Mouse (Mus musculus) layer of hippocampus, adult 9-11 months (tissue): ENCODE measurements around the gene Gpr137.

Source experiments
- DNase-seq: peaks from one replicate; pipeline ENCODE4 v3.0.0; 2022

Gpr137 gene

GRCm38 (mm10) chr19:6940396-6941351 is 1.6 kb downstream of the Gpr137 start:
- no peak for DNase-seq

- DNase-seq: no peak
Observed at GRCm38 (mm10) chr19:6939106-6940002, 2.9 kb downstream of the Gpr137 start.

DNA sequence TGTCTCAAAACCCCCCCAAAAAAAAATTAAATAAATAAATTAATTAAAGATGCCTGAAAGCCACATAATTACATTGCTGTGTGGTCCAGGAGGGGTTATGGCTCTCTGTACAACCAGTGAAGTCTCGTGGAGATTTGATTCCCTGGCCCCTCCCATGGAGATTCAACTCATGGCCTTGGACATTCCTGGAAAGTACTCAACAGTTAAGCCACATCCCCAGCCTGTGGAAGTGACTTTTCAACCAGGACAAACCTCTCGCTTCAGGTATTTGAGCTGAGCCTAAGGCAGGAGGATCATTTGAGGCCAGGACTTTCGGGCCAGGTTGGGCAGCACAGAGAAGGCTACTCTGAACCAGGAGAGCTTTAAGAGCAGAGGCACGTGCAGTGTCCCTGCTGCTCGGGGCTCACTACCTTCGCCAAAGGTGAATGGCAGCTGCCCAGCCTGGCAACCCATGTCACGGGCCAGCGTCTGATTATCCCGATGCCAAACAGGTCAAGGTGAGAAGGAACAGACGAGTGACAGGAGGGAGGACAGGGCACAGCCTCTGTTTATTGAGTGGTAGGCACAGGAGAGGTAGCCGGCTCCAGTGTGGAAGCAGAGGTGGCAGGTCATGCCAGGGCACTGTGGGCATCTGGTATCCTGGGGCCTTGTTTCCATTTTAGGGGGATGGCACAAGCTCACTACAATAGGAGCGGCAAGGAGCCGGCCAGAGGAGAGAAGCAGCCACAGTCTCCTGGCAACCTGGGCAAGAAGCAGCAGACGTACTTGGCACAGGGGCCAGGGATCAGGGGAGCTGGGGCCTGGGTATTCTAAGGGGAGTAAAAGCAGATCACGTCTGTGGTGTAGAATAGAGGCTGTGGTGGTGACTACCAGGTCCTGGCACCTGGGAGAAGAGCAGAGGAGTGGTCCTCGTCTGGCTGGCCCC is 4.5 kb downstream of the Gpr137 start:
- no peak for DNase-seq

GRCm38 (mm10) chr19:6936299-6936698 is 6.0 kb downstream of the Gpr137 start:
- no peak for DNase-seq

DNA sequence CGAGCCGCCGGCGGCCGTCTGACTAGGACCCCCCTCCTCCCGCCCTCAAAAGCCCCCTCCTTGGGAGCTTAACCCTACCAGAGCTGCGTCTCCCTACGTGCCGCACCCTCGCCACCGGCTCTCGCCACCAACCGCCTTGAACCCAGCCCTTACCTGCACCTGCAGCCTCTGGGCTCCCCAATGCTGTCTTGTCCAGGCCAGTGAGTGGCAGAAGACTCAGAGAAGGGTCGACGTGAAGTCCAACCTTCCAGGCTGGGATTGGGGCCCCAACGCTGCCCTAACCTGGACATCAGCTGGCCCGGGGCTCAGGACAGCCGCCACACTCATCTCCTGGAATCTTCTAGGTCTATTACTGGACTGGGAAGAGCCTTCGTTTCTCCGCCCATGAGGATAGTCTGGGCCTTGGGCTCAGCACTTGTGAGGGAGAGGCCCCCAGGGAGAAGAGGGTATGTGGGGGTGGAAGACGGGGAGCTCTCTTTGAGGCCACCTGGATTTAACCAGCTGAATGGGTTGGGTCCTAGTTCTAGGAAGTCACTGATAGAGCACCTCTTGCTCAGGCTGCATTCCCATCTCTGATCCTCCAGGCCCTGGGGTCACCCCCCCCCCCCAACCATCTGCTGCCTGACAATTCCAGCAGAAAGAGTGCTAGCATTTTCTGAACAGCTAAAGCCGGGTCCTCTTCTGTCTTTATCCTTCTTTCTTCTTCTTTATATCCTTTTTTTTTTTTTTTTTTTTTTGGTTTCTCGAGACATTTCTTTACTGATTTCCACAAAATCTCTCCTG is 7.9 kb downstream of the Gpr137 start, which contains the start of gene Kcnk4:
Gene Kcnk4, minus strand, starts transcription at position 321 of the 783 bp plus-strand sequence.
- no peak for DNase-seq

DNA sequence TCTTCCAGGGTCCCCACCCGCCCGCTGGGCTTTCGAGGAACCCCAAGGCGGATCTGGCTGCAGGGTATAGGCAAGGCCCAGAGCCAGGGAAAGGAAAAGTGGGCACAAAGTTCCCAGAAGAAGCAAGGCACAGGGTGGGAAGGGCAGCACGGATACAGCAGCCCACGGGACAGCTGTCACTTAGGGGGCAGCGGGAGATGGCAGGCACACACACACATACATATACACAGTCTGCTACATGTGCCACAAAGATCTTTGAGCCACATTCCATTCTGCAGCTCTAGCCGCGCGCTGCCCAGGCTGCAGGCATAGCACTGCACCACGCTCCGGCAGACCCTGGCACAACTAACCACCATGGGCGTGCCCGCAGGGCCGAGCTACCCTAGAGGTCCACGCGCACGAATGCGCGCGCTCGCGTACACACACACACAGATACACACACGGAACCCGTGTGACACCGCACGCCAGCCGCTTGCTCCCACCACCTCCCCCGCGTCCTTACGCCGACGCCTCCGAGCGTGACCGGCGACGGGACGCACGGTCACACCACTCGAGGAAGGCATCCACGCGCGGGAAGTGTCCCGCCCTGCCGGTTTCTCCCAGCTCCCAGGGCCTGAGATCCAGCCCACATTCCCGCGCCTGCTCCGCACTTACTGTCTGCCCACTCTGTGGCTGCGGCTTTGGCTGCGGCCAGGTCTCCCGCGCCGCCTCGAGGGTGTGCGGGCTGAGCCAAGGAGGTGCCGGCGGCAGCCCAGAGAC is 8.7 kb downstream of the Gpr137 start:
- no peak for DNase-seq

- no peak for DNase-seq
Observed at GRCm38 (mm10) chr19:6933102-6933435, 9.2 kb downstream of the Gpr137 start.

DNA sequence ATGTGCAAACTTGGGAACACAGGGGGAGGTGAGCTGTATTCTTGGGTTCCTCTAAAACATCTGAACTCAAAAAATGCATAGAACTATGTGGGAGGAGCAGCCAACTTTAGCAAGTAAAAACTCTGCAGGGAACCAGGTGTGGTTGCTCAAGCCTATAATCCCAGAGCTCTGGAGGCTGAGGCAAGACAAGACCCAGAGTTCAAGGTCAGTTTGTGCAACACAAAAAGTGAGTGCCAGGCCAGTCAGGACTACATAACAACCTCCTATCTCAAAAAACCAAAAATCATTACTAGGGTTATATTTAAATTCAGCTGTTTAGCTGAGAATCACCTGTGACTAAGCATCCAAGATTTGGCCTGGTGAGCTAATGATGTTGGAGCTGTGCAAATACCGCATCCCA is 10.3 kb downstream of the Gpr137 start:
- no peak for DNase-seq

GRCm38 (mm10) chr19:6931002-6931401 is 11.3 kb downstream of the Gpr137 start:
- no peak for DNase-seq

- no peak for DNase-seq
Observed at GRCm38 (mm10) chr19:6928080-6928479, 14.2 kb downstream of the Gpr137 start.

GRCm38 (mm10) chr19:6926559-6927255 is 15.6 kb downstream of the Gpr137 start:
- no peak for DNase-seq

DNA sequence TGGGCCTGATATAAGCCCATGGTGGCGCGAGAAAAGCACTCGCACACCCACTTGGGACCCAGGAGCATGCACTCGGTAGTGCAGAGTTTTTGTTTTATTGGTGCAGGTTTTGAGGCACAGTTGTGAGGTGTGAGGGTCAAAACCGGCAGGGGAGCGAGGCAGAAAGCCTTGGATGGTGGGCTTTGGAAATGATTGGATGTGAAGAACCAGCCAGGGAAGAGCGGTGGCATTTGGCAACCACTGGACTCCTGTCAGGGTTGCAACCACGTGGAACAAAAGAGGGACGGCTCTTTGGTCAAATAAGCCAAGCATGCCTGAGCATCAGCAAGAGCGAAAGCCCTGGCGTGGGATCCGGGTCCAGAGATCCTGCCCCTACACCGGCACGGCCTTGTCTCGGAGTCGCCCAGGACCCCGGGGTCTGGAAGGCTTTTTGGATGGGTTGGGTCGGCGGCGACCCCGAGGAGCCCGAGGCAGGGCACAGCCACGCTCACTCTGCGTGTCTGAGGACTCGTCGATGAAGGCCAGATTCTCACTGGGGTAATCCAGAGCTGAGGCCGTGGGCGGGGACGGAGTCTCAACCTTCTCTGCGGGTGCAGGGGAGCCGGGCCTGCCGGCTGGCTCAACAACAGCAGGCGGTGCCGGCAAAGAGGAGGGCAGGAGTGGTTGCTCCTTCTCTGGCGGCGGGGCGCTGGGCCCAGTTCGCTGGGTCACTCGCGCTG is 16.5 kb downstream of the Gpr137 start:
- DNase-seq: no peak

GRCm38 (mm10) chr19:6925307-6925573 is 17.0 kb downstream of the Gpr137 start, which contains the start of gene Catsperz:
Gene Catsperz (minus strand): TSS chr19:6925380.
- DNase-seq: no peak

- DNase-seq: peak; percentile 74
Observed at GRCm38 (mm10) chr19:6924461-6925306, 17.6 kb downstream of the Gpr137 start.

GRCm38 (mm10) chr19:6922901-6923735 is 19.2 kb downstream of the Gpr137 start:
- no peak for DNase-seq

DNA sequence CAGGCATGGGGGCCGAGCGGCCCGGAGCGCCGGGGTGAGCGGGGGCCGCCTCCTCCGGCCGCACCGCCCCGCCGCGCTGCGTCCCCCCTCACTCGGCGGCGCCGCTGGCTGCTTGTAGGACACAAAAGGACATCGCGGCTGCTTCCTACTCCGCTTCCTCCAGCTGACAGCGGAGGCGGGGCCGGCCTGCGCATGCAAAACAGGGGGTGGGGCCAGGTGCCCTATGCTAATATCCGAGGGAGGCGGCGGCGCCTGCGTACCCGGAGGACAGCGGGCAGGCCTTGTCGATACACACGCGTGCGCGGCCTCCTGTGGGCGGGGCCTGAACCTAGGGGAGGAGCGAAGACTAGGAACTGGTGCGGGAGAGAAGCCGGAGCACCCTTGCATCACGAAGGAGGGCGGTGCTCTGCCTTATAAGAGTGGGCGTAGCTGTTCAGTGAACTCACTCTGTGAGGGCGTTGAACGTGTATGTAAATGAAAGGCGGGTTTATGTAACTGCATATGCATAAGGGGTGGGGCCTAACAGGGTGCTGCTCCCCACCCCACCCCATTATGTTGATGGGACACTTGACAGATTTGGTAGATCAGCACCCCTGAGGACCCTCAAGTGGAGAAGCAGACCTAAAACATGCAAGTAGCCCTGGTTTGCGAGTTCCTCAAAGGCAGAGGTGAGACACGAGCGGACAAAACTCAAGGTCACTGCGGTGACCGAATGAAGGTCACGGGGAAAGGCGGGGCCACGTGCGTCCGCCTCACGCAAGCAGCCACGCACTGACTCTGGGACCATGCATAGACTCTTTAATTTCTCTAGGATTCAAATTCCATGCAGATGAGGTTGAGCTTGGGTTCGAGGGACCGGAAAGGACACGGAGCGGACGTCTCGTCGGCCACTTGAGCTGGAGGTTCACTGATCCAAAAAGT is 20.4 kb downstream of the Gpr137 start, which contains the start of gene Esrra:
Gene Esrra, minus strand, starts transcription at position 167 of the 921 bp plus-strand sequence.
- peak; percentile 100 for DNase-seq
